8 mouse cellular contexts compared by ENCODE assay signal in the genomic region with DNA sequence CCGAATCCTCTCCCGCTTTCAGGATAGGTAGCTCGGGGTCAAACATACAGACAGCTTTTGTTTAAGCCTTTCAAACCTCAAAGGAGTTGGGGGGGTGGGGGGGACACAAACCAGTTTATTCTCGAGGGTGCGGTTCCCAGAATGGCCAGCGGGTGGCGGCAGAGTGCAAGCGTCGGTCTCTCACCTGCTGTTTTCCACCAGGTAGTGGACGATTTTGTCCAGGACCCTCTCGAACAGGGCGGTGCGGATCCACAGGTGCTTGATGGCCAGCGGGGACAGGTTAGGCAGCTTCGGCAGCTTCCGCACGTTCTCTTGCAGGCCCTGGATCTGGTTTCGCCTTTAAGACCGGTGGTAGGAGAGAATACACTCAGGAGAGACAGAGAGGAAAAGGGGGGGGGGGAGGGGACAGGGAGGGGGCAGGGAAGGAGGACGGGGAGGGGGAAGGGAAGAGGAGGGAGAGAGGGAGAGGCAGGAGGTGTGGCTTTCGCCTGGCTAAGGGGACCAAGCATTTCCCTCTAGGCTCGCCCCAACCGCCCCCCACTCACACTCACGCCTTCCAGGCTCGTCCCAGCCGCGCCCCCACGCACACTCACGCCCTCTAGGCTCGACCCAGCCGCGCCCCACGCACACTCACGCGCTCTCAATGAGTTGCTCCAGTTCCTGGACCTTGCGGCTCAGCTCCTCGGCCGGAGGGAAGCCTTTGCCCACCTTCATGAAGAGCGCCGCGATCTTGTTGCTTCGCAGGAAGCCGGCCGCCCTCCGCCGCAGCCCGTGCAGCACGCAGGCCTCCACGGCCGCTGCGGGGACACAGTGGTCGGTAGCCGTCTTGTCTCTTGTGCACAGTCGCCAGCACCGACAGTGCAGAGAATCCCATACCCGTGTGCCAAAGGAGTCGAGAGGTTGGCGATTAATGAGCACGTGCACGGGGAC. TPM values are rescaled to one million over a fixed set of nuclear protein-coding genes. Genes with fewer than 3 reads are reported as not detected.
DNase-seq lines count a peak whose midpoint lies in the region; ATAC-seq and TF ChIP-seq lines count a peak whose summit lies in the region.

No protein-coding gene starts in this region.

- H3K4me3 ChIP-seq in layer of hippocampus, adult 2 months, result no peak overlapping the region
- H3K4me3 ChIP-seq in kidney, embryonic 16.5 days (ENCODE audit: low read length), result peak overlapping the region; percentile 15
- H3K4me3 ChIP-seq in lung, adult 2 months (replicated peaks; ENCODE audit: extremely low read depth, low read depth, low read length), result no peak overlapping the region

- DNase-seq in layer of hippocampus, adult 2 months (ENCODE audit: low spot score in 2 of 2), result peak in 1 of 2 experiments; percentile 82
- DNase-seq in layer of hippocampus, adult 9-11 months, result no peak
- DNase-seq in cerebellum, adult 8-10 months, result peak; percentile 90
- peak; percentile 74 to 77 for DNase-seq in frontal cortex, postnatal 36 days (ENCODE audit: low spot score in 2 of 2)
- DNase-seq in lung, adult 2 months, result peak; percentile 70
- peak; percentile 73 for DNase-seq in retina, postnatal 1 day

- H3K4me2 ChIP-seq in kidney, embryonic 16.5 days (replicated peaks; ENCODE audit: low read depth, low read length), result peak overlapping the region; percentile 38

- H3K9ac ChIP-seq in kidney, embryonic 16.5 days (replicated peaks; ENCODE audit: low read length), result no peak overlapping the region

- no peak for ATAC-seq in kidney, embryonic 16.5 days (ENCODE audit: low FRiP score, low TSS enrichment)
- no peak for ATAC-seq in granulocyte monocyte progenitor cell, adult 5-6 weeks (replicated peaks; ENCODE audit: poor library complexity, severe bottlenecking)

- H3K27ac ChIP-seq in layer of hippocampus, adult 2 months, result no peak overlapping the region
- no peak overlapping the region for H3K27ac ChIP-seq in kidney, embryonic 16.5 days (ENCODE audit: low read length)

- no peaks in the 10 kb centered on the region for H3K36me3 ChIP-seq in kidney, embryonic 16.5 days (ENCODE audit: insufficient read depth, low read length)

- peaks cover 35% of the 10 kb centered on the region for H3K27me3 ChIP-seq in kidney, embryonic 16.5 days (ENCODE audit: insufficient read depth, low read length)

- peak; percentile 82 for TF ChIP-seq CTCF in layer of hippocampus, adult 2 months (conservative IDR thresholded peaks at IDR 0.05)
- peak; percentile 52 for TF ChIP-seq CTCF in lung, adult 2 months (IDR thresholded peaks at IDR 0.05; ENCODE audit: insufficient read depth, low read length)

- peaks cover 7% of the 10 kb centered on the region; the same call in 1 of the 2 replicates for H3K4me1 ChIP-seq in kidney, embryonic 16.5 days (ENCODE audit: insufficient read depth, low read length)
- no peaks in the 10 kb centered on the region for H3K4me1 ChIP-seq in lung, adult 2 months (ENCODE audit: control insufficient read depth, insufficient read depth, low read length)

- WGBS in kidney, embryonic 16.5 days, result 3% methylated on average over 59 of the region's 60 CpGs
- WGBS in lung, adult 2 months, result 14% methylated on average over 60 of the region's 60 CpGs

- TF ChIP-seq POLR2A in lung, adult 2 months (IDR thresholded peaks at IDR 0.05; ENCODE audit: borderline replicate concordance, extremely low read depth, low read depth, low read length), result no peak

- H3K9me3 ChIP-seq in kidney, embryonic 16.5 days (ENCODE audit: low read length), result no peaks in the 10 kb centered on the region

RNA-seq across cellular contexts. Expression of gene Sgsm1, which starts 23.7 kb away (rescaled TPM):
- 10 to 100 TPM; 80.3 to 85.4 TPM for total RNA-seq in layer of hippocampus, adult 2 months (2021)
- 6.1 and 8.1 TPM in 2 replicates for polyA plus RNA-seq in kidney, embryonic 16.5 days (2015; fragmentation: Nextera tagmentation; extraction: Ambion mirVana)
- polyA plus RNA-seq in lung, adult 2 months (2012; rRNA removed), result 4.4 and 6.7 TPM in 2 replicates
- not detected in 2 replicates for total RNA-seq in granulocyte monocyte progenitor cell, adult 5-6 weeks (2014; fragmentation: Nextera tagmentation)
- 0.22 TPM in 1 of 2 replicates, not detected in the other for total RNA-seq in granulocyte monocyte progenitor cell, adult 5-6 weeks (2017)

Comparison
In these comparisons a context has a peak if more than half of its experiments do, and no peak if none do; other contexts are left out.
1. RNA of gene Sgsm1, which starts 23.7 kb away (total RNA-seq): 80.3 to 85.4 TPM in layer of hippocampus, adult 2 months; 0.22 TPM in granulocyte monocyte progenitor cell, adult 5-6 weeks; every median in the first group is over 10 times any median in the second.